Mouse (Mus musculus) forelimb bud, embryonic 11.5 days (tissue): Measurements from ENCODE around the gene Prmt1.
A peak's percentile ranks its signal among the peaks of the same experiment; 100 is the strongest.
"Not testable (repeated sequence)": the region's sequence is repeated elsewhere in the genome, so short reads cannot be mapped to it uniquely, and the experiment has no call there.

ENCODE experiments used
- DNase-seq: peaks from one replicate; pipeline ENCODE4 v3.0.0-alpha.2; 2012; ENCODE audit warnings: low read depth, low spot score

The Prmt1 gene

DNA sequence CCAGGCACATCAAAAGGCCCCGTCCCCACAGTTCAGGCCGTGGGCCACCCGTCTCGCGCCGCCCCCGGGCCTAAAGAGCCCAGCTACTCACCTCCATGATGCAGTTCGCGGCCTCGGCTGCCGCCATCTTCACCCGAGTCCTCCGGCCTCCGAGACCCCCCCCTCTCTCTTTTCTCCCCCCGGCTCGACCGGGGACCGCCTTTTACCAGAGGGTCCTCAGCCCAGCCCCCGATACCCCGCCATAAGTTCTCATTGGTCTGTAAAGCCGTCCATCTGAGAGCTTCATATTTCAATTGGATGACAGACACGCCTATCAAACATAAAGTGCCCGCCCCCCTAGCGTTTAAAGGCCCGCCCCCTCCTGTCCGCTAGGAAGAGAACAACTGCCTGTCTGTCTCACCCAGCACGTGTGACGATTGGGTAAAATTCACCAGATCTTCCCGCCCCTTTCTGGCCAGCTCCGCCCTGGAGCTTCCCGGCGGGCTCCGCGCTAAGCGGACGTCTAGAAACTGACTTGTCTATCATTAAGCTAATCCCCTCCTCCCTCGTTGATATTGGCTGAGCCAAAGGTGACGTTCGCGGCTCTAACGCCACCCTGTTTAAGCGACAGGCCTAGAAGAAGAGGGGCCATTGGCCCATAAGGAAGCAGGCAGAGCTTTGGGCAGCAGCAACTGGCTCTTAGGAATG lies at the start of gene Prmt1:
Prmt1 (minus strand) TSS at position 377 of the 687 bp plus-strand sequence.
- DNase-seq: peak; percentile 100

DNA sequence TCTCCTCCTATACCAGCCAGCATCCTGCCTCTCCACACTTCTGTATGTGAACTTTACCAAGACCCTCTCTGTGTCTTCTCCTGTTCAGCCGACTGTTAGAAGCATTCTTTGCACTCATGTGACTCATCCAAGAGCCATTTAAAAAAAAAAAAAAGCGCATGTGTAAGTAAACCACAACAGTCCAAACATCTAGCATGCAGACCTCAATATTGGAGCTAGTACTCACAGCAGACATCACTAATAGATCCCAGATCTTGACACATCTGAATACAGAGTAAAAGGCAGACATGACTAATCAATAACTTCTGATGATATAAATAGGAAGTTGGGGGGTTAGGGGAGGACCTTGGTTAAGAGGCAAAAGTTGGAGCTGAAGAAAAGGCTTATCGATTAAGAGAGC lies 49.3 kb upstream of the Prmt1 start:
- no peak for DNase-seq

DNA sequence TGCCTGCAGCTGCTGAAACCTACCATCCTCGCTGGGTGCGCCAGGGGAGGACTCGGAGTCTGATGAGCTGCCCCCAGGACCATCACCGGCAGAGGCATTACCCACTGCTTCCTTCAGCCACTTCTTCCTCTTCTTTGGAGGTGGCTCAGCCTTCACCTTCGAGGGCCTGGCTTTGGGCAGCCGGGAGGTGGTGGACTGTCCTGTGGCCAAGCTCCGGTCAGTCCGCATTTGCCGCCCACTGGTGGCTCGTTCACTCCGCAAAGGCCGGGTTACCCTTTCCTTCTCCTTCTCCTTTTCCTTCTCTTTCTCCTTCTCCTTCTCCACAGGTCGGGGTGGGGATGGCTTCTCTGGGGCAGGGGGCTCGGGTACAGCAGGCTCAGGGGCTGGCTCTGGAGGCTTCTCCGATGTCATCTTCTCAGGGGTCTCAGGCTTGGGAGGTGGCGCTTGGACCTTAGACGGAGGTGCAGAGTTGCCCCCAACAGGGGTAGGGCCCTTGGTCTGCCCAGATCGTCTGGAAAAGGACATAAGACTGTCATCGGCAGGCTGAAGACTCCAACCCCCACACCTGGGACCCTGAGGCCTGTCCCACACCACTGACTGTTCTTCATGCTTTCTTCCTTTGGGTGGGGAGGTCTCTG lies 47.5 kb upstream of the Prmt1 start:
- DNase-seq: no peak

DNA sequence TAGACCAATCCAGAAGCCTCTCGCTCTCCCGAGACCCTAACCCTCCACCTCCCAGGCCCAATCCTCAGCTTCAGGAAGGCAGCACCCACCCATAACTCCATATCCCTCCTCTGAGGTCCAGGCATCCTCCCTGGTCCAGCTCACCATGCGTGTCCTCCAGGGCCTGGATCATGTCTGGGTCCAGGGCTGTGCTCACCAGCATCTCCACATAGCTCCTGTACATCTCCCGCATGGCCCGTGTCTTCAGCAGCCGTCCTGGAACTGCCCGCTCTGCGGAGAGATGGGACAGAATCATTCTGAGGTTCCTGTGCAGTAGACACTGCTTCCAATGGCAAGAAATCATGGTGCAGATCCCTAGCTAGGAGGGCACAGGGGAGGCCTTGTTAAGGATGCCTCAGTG lies 44.5 kb upstream of the Prmt1 start:
- DNase-seq: no peak

DNA sequence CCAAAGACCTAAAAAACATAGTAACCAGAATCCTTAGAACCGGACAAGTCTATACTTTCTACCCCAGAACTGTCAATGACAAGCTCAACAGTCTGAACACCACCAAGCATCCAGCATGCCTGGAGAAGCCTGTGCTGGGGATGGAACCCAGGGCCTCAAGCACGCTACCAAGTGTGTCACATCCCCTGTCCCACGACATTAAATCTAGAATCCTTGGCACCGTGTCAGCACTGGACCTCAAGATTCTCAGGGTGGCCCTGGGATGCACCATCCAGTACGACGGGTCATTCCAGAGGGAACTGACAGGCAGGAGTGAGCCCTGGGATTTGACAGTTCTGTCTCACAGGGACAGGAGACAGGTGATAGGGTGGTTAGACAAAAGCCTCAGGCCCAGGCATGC lies 43.6 kb upstream of the Prmt1 start:
- DNase-seq: no peak

DNA sequence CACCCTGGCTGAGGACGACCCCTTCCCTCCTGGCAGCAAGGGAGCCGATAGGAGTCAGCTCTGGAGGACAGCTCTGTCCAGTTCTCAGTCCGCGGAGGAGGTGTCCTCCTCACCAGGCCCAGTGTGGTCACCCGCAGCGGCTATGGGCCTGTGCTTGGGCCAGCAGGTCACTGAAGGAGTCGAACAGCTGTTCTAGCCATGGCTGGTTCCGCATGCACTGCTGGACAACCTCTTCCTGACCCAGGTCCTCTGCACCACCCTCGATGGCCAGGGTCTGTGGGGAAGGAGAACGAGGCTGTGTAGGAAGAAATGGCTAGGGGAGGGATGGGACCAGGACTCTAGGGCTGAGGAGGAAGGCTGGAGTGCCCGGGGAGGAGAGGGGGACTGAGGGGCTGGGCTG lies 42.0 kb upstream of the Prmt1 start:
- no peak for DNase-seq

DNA sequence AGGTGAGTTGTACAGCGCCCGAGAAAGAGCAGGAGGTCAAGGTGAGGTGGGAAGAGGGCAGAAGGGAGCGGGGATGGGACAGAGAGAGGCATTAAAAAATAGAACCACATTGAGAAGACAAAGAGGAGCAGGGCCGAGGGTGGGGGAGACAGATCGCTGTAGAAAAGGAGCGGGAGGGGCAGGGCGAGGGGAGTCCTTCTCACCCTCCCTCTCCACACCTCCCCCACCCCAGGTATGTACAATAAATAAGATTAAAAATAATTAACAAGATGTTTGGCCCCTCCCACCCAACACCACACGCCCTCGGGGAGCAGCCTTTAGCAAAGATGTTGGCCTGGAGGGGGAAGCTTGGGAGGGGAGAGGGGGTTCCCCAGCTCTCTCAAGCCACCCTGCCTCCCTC lies 41.4 kb upstream of the Prmt1 start:
- no peak for DNase-seq

DNA sequence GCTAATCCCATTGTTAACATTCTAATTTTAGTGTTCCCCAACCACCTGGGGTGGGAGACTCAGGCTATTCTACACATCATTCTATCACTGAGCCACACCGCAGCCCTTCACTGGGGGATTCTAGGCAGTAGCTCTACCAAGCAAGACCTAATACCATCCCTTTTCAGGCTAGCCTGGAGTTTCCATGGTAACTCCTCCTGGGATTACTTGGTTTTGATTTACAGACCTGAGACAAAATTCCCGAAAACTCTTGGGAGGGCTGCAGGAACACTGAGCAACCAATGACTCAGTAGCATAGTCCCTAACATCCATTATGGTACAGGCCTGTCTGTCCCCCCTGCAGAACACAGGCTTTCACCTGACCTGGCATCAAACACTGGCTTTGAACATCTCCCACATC lies 39.9 kb upstream of the Prmt1 start:
- DNase-seq: no peak

DNA sequence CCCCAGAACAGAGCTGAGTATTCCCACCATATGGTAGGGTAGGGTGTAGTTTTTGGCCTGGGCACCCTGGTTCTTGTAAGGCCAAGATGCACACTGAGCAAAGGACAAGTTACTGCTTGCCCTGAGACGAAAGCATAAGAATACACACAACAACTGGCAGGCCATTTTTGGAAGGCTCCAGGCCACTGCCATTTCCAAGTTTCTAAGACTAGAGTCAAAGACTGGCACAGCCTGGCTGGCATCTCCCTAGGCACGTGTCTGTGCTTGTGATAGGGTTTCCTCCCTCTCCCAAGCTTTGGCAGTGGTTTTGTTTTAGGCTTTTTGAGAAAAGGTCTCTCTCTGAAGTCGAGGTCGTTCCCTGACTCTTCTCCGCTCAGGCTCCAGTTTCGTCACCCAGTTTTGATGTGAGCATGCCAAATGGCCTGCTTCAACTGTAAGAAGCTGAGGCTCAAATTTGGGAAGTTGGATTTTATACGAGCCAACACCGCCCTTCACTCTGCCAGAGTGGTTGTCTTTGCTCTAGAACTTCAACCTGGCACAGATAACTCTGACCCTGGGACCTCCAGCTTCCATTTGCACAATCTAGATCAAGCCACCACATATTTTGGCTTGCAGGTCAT lies 39.3 kb upstream of the Prmt1 start:
- no peak for DNase-seq

DNA sequence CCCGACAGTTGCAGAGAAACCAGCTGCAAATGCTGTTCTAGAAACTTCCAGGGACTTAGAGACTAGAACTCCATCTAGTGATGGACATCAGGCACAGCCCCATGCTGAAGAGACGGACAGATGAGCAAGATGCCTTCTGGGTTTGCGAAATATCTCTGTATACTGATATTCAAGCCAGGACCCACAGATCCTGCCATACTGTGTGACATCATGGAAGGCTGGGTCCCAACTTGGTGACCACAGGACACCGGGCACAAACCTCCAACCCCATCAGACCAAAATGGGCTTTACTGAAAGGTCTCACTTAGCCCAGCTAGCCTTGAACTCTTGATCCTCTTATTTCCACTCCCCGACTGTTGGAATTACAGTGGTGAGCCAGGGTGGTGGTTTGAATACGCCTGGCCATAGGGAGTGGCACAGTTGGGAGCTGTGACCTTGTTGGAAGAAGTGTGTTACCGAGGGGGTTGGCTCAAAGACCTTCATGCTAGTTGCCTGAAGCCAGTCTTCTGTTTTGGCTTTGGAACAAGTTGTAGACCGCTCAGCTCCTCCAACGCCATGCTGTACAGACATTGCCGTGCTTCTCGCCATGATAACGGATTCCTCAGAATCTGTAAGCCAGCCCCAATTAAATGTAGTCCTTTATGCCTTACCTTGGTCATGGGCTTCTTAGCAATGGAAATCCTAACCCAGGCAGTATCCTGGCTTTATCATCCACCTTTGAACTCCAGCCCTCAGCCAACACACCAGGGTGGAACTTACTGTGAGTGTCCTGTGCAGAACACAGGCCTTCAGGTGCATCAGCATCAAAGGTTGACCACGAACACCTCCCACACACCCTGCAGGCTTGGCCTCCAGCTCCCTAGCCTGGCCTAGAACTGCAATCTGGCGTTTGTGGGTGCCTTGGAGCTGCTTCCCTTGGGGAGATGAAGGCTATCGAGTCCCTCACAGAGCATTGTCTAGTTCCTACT lies 38.2 kb upstream of the Prmt1 start:
- no peak for DNase-seq

DNA sequence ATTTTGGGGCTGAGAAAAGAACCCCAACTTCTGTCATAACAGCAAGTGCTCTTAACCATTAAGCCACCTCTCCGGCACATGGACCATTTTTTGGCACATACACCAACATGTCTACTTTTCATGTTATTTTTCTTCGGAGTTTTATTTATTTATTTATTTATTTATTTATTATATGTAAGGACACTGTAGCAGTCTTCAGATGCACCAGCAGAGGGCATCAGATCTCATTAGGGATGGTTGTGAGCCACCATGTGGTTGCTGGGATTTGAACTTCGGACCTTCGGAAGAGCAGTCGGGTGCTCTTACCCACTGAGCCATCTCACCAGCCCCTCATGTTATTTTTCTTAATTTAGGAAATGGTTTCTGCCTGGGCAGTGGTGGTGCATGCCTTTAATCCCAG lies 37.3 kb upstream of the Prmt1 start:
- DNase-seq: not testable (repeated sequence)

DNA sequence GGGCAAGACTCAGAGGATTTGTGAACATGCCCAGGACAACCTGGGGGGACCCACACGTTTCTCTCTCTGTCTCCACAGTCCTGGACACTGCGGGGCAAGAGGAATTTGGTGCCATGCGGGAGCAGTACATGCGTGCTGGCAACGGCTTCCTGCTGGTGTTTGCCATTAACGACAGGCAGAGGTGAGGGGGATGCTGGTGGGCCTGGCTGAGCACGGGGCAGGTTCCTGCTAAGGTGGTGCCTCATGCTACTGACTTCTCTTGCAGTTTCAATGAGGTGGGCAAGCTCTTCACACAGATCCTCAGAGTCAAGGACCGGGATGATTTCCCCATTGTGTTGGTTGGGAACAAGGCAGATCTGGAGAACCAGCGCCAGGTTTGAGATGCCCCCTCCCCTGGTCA lies 33.9 kb upstream of the Prmt1 start:
- DNase-seq: no peak

DNA sequence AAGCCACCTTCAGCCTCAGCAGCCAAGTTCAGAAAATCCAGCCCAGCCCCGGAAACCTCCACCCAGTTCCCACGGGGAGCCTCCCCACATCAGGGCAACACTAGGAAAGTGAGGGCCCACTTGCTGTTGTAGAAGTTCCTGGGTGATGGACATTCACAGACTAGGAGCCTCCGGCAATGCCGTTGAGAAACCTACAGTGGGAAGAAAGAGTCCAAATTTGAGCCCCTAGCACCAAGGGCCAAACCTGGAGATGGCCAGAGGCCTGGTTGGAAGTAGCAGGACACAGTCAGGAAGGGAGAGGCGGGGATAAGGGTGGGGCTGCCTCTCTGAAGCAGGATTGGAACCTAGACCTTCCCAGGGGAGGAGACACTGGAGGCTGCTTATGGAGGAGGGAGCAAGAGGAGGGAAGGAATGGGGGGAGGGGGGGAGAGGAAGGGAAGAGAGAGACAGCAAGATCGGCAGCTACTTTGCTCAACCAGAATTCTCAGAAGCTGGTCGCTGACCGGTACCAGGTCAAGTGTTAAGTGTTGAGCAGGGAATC lies 32.7 kb upstream of the Prmt1 start:
- no peak for DNase-seq

DNA sequence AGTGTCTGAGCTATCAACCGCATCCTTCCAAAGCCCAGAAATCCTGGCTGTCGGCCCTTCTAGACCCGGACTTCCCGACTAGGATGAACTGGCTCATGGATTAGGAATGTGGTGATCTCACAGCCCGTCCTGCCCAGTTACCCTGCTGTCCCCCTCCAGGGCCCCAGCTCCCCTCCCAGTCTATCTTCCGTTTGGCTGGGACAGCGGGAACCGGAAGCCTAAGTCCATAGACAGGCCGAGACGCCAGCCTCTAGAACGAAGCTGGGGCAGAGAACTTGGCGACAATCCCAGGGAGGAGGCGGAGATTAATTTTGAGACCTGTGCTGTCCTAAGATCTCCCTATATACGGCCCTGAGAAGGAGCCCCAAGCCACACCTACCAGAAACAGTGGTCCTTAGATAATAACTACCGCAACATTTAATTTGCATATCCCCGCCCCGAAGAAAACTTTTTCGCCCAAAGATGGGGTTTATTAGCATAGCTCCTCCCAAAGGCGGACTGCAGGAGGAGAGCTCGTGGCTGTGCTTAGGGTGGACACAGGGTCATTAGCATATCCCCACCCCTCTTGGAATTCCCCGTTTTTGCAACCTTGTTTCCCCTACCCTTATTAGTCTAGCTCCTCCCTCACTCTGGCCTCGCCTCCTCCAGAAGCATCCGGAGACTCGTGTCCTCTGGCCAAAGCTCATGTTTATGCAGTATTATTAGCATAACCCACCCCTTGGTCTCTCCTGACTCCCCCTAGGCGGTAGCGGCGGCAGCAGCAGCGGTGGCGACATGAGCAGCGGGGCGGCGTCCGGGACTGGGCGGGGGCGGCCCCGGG lies 31.1 kb upstream of the Prmt1 start, which contains the start of gene Rras:
Rras (plus strand) TSS at position 720 of the 820 bp plus-strand sequence.
- DNase-seq: peak; percentile 97

DNA sequence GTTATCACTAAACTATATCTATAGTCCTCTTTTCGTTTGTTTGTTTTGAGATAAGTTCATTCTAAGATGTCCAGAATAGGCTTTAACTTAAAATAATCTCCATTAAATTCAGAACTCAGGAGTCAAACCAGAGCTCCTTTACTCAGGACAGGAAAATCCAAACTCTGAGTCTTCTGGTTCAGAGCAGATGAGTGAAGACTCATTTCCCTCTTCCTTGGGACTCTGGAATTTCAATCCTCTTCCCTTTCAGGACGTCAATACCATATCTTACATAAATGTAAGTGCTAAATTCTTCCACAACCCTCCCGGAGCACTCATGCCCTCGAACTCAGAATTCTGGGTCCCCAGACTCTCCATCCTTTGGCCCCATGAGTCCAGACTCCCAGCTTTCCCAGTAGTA lies 30.4 kb upstream of the Prmt1 start:
- DNase-seq: no peak

DNA sequence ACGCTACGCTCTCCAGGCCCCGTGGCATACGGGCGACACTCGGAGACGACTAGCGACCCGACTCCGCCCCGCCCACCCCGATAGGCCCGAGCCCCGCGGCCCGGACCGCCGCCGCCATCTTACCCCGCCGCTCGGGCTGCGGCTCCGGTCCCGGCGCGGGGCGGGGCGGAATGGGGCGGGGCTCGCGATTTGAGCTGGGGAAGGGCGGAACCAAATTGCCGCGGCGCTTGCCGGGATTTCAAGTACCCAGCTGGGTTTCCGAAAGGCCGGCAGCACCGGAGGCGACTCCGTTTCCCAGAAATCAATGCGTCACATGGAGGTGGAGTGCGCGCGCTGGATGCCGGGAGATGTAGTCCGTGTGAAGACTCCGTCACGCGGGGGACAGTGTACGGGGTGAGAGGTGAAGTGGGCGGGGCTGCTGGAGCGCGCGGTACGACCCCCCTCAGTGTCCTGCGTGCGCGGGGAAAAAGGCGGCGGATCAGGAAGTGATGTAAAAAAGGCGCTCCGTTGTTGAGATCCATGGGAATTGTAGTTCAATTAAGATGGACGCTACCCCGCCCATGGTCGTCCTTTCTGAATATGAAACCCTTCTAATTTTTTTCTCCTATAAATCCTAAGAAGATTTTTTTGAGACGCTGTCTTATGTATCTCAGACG lies 29.7 kb upstream of the Prmt1 start, which contains the start of gene Scaf1:
Scaf1 (minus strand) TSS at position 407 of the 656 bp plus-strand sequence.
- DNase-seq: peak; percentile 99

DNA sequence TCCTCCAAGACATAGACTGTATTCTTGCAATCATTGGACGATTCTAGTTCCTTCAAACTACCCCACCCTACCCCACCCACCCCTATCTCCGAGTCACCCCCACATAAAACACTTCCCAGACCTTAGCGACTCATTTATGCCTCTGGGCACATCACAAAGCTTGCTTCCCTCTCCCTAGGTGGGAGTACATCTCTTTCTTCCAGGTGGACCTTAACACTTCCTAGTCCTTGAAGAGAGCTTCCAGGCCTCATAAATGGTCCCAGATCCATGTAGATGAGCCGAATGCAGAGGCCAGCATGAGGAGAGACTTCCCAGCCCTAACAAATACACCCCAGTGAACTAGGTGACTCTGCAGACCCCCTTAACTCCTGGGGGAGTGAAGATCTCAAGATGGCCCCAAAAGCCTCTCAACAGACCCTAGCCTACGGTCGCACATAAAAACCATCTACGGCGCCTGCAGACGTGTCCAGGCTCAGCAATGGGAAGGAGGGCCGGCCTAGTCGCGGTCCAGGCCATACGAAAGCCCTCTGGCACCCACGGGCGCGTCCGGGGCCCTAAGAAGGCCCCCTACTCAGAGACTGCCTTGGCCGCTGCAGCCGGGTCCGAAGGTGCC lies 29.1 kb upstream of the Prmt1 start:
- DNase-seq: no peak

DNA sequence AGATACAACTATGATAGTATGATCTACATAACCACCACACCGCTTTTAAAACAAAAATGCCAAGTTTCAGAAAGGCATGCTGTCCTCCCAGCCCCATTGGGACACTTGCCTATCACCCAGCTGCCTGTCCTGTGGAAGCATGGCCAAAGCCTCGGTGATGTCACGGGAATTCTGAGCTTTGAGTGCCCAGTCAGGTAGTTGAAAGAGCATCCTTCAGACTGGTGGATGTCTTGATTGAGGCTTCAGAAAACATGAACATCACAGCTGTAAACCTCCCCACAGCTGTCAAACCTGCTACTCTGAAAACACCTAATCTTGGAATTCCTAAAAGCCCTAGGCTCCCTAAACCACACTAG lies 27.7 kb upstream of the Prmt1 start:
- DNase-seq: no peak

DNA sequence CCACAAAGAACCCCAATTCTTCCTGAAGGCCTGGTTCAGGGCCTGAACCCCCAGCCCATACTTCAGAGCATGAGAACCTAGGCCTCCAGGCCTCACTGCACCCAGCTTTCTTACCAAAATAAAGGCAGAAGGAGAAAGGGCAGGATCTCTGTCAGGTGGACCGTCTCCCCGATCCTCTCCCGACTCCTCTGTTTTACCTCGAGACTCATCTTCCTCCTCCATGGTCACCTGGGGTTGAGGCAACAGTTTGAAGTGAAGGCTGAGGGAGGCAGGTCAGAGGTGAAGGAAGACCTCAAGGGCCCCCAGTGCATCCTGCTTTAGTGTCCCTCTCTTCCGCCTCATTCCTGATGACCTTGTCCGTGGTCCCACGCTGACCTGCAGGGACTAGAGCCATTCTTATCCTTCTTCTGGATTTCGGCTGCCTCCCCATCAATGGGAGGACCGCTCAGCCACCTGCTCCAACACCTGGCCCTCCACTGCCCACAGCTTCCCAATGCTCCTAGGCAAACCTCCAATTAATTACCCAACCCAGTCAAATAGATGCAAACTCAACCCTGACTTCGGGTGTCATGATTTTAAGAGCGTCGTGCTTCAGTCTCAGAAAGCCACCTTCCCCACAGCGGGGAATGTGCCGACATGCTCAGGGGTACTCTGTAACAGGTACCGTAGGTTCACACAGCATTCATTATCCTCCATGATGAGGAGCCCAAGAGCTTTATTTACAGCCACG lies 27.2 kb upstream of the Prmt1 start:
- no peak for DNase-seq
